Mouse (Mus musculus): ENCODE measurements around the gene Hltf. TPM values are rescaled to one million over a fixed set of nuclear protein-coding genes. Genes with fewer than 3 reads are reported as not detected.

Gene Hltf
- 60.2 TPM for total RNA-seq (2023)

GRCm38 (mm10) chr3:20057306-20058196, at the start of gene Hltf:
Gene Hltf, plus strand, starts transcription at chr3:20057811.

GRCm38 (mm10) chr3:20034719-20035404, 22.7 kb upstream of the Hltf start, which contains the start of gene Hps3:
Gene Hps3, minus strand, starts transcription at chr3:20035315.

GRCm38 (mm10) chr3:20154531-20155367, 97.1 kb downstream of the Hltf start, which contains the start of gene Gyg:
Gene Gyg, minus strand, starts transcription at chr3:20155317.

Other genes starting within 250 kb of the Hltf start
- 1.1 TPM for gene Cp, start 100.8 kb upstream of the Hltf start, total RNA-seq (2023)
- gene Hps3, start 22.5 kb upstream of the Hltf start, total RNA-seq (2023): 80.0 TPM
- gene Gyg, start 97.5 kb downstream of the Hltf start, total RNA-seq (2023): 33.8 TPM
- gene Cpa3, start 184.4 kb downstream of the Hltf start, total RNA-seq (2023): 2.5 TPM
- 1.9 TPM for gene Cpb1, start 217.9 kb downstream of the Hltf start, total RNA-seq (2023)

All from CD4-positive naive resting alpha-beta T cell, adult 57 days (primary cell).